Mouse (Mus musculus) hindbrain, embryonic 10.5 days (tissue): ENCODE measurements around the gene Cpb2. TPM values are rescaled to one million over a fixed set of nuclear protein-coding genes. Genes with fewer than 3 reads are reported as not detected.

Experiments used
- DNase-seq: peaks from one replicate; pipeline ENCODE4 v3.0.0-alpha.2; 2017; ENCODE audit warnings: low spot score
- H3K27ac ChIP-seq: fragments of 300-500 bp; sonication (generic); 2 replicates; pipeline ENCODE4 v1.5.1; 2016; ENCODE audit warnings: mild to moderate bottlenecking, moderate library complexity
- H3K27me3 ChIP-seq: fragments of 300-500 bp; sonication (generic); 2 replicates; pipeline ENCODE4 v1.6.1; 2016; ENCODE audit warnings: mild to moderate bottlenecking; ENCODE audit not compliant: poor library complexity, insufficient read depth, severe bottlenecking
- H3K36me3 ChIP-seq: fragments of 300-500 bp; sonication (generic); 2 replicates; pipeline ENCODE4 v1.6.1; 2016; ENCODE audit warnings: mild to moderate bottlenecking, moderate library complexity
- H3K4me1 ChIP-seq: fragments of 300-500 bp; sonication (generic); replicated peaks from 2 replicates; pipeline ENCODE4 v1.6.1; 2016; ENCODE audit warnings: mild to moderate bottlenecking
- H3K4me3 ChIP-seq: fragments of 300-500 bp; sonication (generic); 2 replicates; pipeline ENCODE4 v1.5.1; 2016; ENCODE audit warnings: mild to moderate bottlenecking, moderate library complexity
- H3K9me3 ChIP-seq: fragments of 300-500 bp; sonication (generic); 2 replicates; pipeline ENCODE4 v1.6.1; 2016; ENCODE audit warnings: mild to moderate bottlenecking, moderate library complexity
- WGBS: fragments of 180-500 bp; shearing (Covaris S2); methylation state at CpG from one replicate; pipeline ENCODE4 v1.1.7; 2016; 5-methylcytosine and 5-hydroxymethylcytosine counted together
- polyA plus RNA-seq: library from polyadenylated mRNA; unstranded; fragments of >200 nt; fragmentation: Nextera tagmentation; extraction: Ambion mirVana; gene quantifications from 2 replicates; pipeline ENCODE4 v1.2.1, GENCODE M21; 2016

The Cpb2 gene
- polyA plus RNA-seq, 1 experiment from 2014 or later: not detected

DNA sequence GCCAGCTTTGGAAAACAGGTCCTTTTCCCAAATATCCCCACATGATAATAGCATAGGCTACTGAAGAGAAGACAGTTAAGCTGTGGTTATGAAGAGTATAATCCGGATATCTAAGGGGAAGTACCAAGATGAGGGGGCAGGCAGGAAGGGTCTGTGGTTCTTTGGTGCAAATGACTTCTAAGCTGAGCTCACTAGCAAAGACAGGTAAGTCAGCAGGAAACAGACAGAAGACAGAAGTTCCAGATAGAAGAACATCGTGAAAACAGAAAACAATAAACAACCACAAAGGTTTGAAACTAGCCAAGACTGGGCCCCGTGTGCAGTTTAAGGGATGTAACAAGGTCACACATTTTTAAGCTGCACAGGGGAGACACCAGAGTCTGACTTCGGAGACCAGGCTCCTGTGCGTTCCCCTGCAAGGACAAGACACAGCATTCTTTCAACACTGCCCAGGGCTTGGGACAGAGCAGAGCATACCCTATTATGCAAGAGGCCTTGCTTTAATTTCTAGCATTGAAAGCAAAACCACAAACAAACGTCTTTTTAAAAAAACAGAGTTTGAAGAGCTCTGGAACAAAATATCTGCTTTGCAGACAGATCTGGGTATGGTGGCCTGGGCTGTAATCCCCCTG, 14.5 kb upstream of the Cpb2 start:
- H3K4me1 ChIP-seq: no peaks in the 10 kb centered on the region
- 80% methylated on average over 6 of the region's 6 CpGs for WGBS
- H3K4me3 ChIP-seq: no peak overlapping the region

DNA sequence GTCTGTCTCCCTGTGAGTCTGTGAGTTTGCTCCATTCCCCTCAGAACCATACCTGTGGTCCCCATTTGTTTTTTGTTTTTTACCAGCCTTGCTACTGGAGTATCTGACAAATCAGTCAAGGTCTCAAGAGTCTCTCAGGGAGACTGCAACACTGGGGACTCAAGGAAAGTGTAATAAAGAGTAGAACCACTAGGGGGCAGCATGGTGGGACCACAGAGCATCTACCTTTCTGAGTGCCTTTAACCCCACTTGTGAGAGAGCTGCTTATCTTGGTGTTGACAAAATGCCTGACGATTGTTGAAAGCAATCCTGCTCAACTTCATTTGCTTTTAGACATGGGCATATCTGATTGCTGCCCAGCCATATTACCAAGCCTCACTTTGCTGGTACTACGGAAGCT, 12.3 kb upstream of the Cpb2 start:
- no peak overlapping the region for H3K4me3 ChIP-seq
- WGBS: 63% methylated on average over 2 of the region's 2 CpGs
- H3K4me1 ChIP-seq: no peaks in the 10 kb centered on the region
- H3K9me3 ChIP-seq: no peaks in the 10 kb centered on the region
- no peaks in the 10 kb centered on the region for H3K36me3 ChIP-seq
- no peak overlapping the region for H3K27ac ChIP-seq
- no peaks in the 10 kb centered on the region for H3K27me3 ChIP-seq
- DNase-seq: peak; percentile 28

More for the DNA sequence above, 14.5 kb upstream of the Cpb2 start:
- H3K27ac ChIP-seq: no peak overlapping the region
- no peak for DNase-seq
- no peaks in the 10 kb centered on the region for H3K36me3 ChIP-seq
- H3K9me3 ChIP-seq: no peaks in the 10 kb centered on the region
- no peaks in the 10 kb centered on the region for H3K27me3 ChIP-seq

DNA sequence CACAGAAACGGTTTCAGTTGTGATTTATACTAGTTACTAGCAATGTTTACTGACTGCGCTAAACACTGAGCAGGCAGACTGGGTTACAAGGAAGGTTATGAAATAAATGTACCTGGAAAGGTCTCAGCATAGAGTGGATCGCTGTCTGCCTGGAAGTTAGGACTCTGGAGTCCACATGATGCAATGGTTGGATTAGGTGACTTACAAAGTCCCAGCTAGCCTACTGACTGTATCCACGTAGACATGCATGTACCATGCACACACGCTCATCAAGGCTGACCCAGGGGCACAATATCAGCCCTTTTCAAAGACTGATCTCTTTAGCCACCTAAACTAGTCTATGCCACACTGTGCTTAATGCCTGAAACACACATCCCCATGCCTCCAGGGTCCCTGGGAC, 9.0 kb upstream of the Cpb2 start:
- H3K4me1 ChIP-seq: peaks cover 17% of the 10 kb centered on the region; the same call in 1 of the 2 replicates
- no peaks in the 10 kb centered on the region for H3K27me3 ChIP-seq
- no peak for DNase-seq
- H3K9me3 ChIP-seq: no peaks in the 10 kb centered on the region
- no peaks in the 10 kb centered on the region for H3K36me3 ChIP-seq
- no peak overlapping the region for H3K27ac ChIP-seq
- 94% methylated on average over 5 of the region's 5 CpGs for WGBS
- no peak overlapping the region for H3K4me3 ChIP-seq

GRCm38 (mm10) chr14:75235552-75235951, 6.5 kb upstream of the Cpb2 start:
- Histone ChIP-seq H3K4me3 (no peak overlapping the region), H3K9me3 (no peaks in the 10 kb centered on the region), H3K27me3 (no peaks in the 10 kb centered on the region), H3K36me3 (no peaks in the 10 kb centered on the region), H3K4me1 (peaks cover 17% of the 10 kb centered on the region; the same call in 1 of the 2 replicates), H3K27ac (no peak overlapping the region)
- 89% methylated on average over 8 of the region's 8 CpGs for WGBS
- peak; percentile 3 for DNase-seq

DNA sequence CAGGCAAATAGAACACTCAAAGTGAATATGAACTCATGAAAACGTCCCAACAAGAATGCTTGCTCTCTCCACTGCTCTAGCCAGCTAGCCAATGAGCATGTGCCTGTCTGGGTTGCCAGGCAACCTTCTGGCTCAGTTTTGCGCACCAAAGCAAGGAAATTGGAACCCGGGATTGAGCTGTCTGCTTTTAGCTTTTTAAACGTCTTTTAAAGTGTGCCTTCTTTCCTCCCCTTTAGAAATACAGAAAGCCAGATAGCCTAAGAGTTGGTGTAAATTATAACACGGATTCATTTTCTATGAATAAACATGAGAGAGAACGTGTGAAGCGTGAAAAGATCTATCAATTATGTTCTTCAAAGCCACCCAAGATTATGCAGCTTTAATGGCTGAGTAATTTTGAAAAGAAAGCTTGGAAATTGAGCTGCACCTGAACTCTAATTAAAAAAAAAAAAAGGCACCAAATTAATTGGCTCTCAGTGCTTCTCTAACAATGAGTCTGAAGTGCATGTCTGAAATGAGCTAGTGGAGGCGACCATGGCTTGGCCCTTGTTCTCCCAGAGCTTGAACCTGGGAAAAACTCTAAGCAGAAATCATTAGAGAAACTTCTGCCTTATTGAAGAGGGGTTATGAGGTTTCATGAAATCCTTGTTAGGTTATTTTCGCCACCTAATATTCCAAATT, 6.0 kb upstream of the Cpb2 start:
- Histone ChIP-seq H3K36me3 (no peaks in the 10 kb centered on the region), H3K9me3 (no peaks in the 10 kb centered on the region), H3K4me3 (peak overlapping the region; percentile 22; the same call in 1 of the 2 replicates), H3K4me1 (peaks cover 17% of the 10 kb centered on the region; the same call in 1 of the 2 replicates), H3K27me3 (no peaks in the 10 kb centered on the region), H3K27ac (no peak overlapping the region)
- WGBS: 40% methylated on average over 9 of the region's 9 CpGs
- peak; percentile 31 for DNase-seq

GRCm38 (mm10) chr14:75236636-75237003, 5.5 kb upstream of the Cpb2 start:
- DNase-seq: no peak
- no peaks in the 10 kb centered on the region for H3K9me3 ChIP-seq
- peaks cover 17% of the 10 kb centered on the region; the same call in 1 of the 2 replicates for H3K4me1 ChIP-seq
- 87% methylated on average over 4 of the region's 4 CpGs for WGBS
- no peaks in the 10 kb centered on the region for H3K27me3 ChIP-seq
- H3K27ac ChIP-seq: no peak overlapping the region
- no peaks in the 10 kb centered on the region for H3K36me3 ChIP-seq
- no peak overlapping the region for H3K4me3 ChIP-seq

GRCm38 (mm10) chr14:75237096-75237495, 5.0 kb upstream of the Cpb2 start:
- H3K27me3 ChIP-seq: no peaks in the 10 kb centered on the region
- H3K36me3 ChIP-seq: no peaks in the 10 kb centered on the region
- no peak for DNase-seq
- H3K9me3 ChIP-seq: no peaks in the 10 kb centered on the region
- WGBS: 85% methylated on average over 8 of the region's 8 CpGs
- no peak overlapping the region for H3K27ac ChIP-seq
- H3K4me3 ChIP-seq: no peak overlapping the region
- H3K4me1 ChIP-seq: peaks cover 17% of the 10 kb centered on the region; the same call in 1 of the 2 replicates

- no peak overlapping the region for H3K27ac ChIP-seq
- 89% methylated on average over 6 of the region's 6 CpGs for WGBS
- H3K36me3 ChIP-seq: no peaks in the 10 kb centered on the region
- H3K4me1 ChIP-seq: peaks cover 17% of the 10 kb centered on the region; the same call in 1 of the 2 replicates
- no peak overlapping the region for H3K4me3 ChIP-seq
- no peaks in the 10 kb centered on the region for H3K27me3 ChIP-seq
- DNase-seq: no peak
- no peaks in the 10 kb centered on the region for H3K9me3 ChIP-seq
Observed at GRCm38 (mm10) chr14:75238054-75238692, 3.9 kb upstream of the Cpb2 start.

DNA sequence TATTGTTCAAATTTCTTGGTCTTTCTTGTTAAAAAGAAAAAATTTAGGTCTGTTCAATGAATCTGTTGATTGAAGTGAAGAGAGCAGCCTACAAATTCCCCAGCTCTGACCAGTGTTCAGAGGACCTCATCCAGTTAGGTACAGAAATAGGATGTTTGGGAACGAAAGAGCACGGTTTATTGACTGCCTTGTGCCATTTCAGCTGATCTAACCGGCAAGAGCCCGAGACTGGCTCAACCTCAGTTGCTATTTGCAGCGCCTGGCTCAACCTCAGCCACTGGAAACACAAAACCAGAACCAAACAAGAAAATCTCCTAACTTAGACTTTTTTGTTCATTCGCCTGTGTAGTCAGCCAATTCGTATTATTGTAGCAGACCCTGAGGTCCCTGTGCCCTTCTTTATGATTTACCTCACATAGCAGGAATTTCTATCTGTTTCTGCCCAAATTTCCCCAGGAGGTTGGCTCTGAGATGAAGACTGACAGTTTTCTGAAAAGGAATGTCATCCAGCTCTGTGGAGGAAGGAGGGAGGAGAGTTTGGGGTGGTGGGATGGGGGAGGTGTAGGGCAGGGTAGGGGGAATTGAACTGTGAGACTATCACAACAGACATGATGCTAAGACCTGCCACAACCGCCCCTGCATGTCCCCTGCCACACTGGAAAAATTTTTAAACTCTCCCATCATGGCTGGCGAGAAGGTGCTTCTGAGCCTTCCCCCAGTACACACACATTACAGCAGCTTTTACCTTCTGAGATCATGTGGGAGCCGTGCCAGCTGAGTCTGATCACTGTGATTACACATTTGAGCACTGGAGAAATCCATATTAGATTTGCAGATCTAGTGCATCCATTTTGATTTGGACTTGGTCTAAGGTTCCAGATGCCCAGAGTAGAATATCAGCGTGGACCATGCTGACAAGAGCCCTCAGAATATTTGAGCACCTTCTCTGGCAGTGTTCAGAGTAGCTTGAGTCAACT, 4.2 kb downstream of the Cpb2 start:
- Histone ChIP-seq H3K27ac (no peak overlapping the region), H3K9me3 (no peaks in the 10 kb centered on the region), H3K36me3 (no peaks in the 10 kb centered on the region), H3K27me3 (no peaks in the 10 kb centered on the region), H3K4me3 (no peak overlapping the region), H3K4me1 (peaks cover 3% of the 10 kb centered on the region; the same call in 1 of the 2 replicates)
- DNase-seq: no peak
- 80% methylated on average over 11 of the region's 11 CpGs for WGBS

DNA sequence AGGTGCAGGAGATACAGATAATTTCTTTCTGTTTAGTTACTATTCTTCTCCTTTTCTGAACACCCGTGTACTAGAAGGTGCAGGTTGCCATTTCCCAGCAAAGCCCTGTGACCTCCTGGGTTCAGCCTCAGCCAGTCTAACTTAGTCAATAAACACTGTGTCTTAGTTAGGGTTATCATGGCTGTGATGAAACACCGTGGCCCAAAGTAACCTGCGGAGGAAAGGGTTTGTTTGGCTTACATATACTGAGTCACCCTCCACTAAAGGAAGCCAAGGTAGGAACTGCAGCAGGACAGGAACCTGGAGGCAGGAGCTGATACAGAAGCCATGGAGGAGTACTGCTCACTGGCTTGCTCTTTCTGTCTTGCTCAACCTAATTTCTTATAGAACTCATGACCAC, 8.3 kb downstream of the Cpb2 start:
- no peaks in the 10 kb centered on the region for H3K9me3 ChIP-seq
- no peaks in the 10 kb centered on the region for H3K36me3 ChIP-seq
- H3K27ac ChIP-seq: no peak overlapping the region
- H3K4me3 ChIP-seq: no peak overlapping the region
- 95% methylated on average over 3 of the region's 3 CpGs for WGBS
- no peaks in the 10 kb centered on the region for H3K27me3 ChIP-seq
- no peak for DNase-seq
- peaks cover 3% of the 10 kb centered on the region; the same call in 1 of the 2 replicates for H3K4me1 ChIP-seq

GRCm38 (mm10) chr14:75256521-75256920, 14.4 kb downstream of the Cpb2 start:
- WGBS: 54% methylated on average over 5 of the region's 5 CpGs

DNA sequence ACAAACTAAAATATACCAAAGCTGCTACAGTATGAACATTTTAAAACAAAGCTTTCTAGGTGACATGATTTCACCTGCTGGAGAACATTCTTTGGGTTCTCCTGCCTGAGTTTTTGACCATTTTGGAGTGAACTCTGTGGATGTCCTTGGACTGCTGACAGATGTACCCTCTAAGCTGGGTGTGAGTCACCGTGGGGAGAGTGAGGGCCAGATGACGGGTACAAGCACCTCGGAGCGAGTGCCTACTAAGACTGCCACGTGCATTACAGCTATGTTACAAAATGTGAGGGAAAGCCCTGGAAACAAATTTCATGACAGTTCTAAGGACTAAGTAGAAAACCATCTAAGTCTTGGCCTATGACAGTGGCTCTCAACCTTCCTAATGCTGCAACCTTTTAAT, 27.4 kb downstream of the Cpb2 start:
- H3K27me3 ChIP-seq: no peaks in the 10 kb centered on the region
- WGBS: 85% methylated on average over 5 of the region's 5 CpGs
- no peak for DNase-seq
- no peaks in the 10 kb centered on the region for H3K9me3 ChIP-seq
- no peak overlapping the region for H3K4me3 ChIP-seq
- H3K36me3 ChIP-seq: no peaks in the 10 kb centered on the region
- no peaks in the 10 kb centered on the region for H3K4me1 ChIP-seq
- no peak overlapping the region for H3K27ac ChIP-seq

More at GRCm38 (mm10) chr14:75256521-75256920, 14.4 kb downstream of the Cpb2 start:
- H3K27ac ChIP-seq: no peak overlapping the region
- H3K27me3 ChIP-seq: no peaks in the 10 kb centered on the region
- no peaks in the 10 kb centered on the region for H3K4me1 ChIP-seq
- no peaks in the 10 kb centered on the region for H3K9me3 ChIP-seq
- H3K36me3 ChIP-seq: no peaks in the 10 kb centered on the region
- no peak overlapping the region for H3K4me3 ChIP-seq
- DNase-seq: peak; percentile 5
